Mouse (Mus musculus): ENCODE measurements around the gene Smarcd3.

DNA sequence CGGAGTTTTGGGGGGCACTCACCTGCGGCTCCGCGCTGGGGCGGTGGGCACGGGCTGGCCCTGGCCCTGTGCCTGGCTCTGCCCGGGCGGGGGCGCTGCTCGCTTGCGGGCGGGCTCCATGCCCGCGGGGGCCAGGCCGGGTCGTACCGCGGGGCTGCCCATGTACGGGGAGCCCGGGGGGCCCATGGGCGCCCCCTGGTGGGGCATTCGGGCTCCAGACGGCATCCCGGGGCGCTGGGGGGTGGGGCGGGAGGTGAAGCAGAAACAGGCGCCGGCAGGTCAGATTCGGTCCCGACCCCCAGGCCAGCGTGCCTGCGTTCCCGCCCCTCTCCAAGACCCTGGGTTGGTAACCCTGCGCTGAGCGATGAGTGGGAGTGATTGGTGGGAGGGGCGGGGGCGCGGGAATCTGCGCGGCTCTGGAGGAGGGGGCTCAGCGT lies 25.6 kb downstream of the Smarcd3 start:
- TF ChIP-seq EP300 (IDR thresholded peaks at IDR 0.05; ENCODE audit: low read depth in 1 of 2, low read length in 2 of 2) (no peak), MYC (IDR thresholded peaks at IDR 0.05; ENCODE audit: low read depth, low read length) (no peak), POLR2AphosphoS2 (IDR thresholded peaks at IDR 0.05; ENCODE audit: low read length) (no peak), RAD21 (IDR thresholded peaks at IDR 0.05; ENCODE audit: low read depth, low read length) (peak; percentile 8)

All from MEL (cell line).